Mouse (Mus musculus) CH12.LX (cell line): ENCODE measurements at regions not wholly inside any gene's neighbourhood (a gene's known extent, or its start where the extent isn't known, plus 50 kb on each side); places are given as distances from the start of the nearest gene placed in this dataset.

Experiments used
- CHD2 ChIP-seq: IDR thresholded peaks from 2 replicates; pipeline ENCODE4 v1.6.1; 2011; ENCODE audit warnings: low read length, improper control_type of control experiment
- CTCF ChIP-seq, 2 experiments: IDR thresholded peaks in 1 of 2; conservative IDR thresholded peaks in 1 of 2; 2 replicates each; pipeline ENCODE4 v1.5.1; 2011 to 2012; ENCODE audit warnings: low read depth in 2 of 2, low read length in 2 of 2, improper control_type of control experiment in 1 of 2, inconsistent platforms in 1 of 2, mild to moderate bottlenecking in 1 of 2, moderate library complexity in 1 of 2
- JUN ChIP-seq: IDR thresholded peaks from 2 replicates; pipeline ENCODE4 v1.6.1; 2011; ENCODE audit warnings: low read depth, mild to moderate bottlenecking, low read length, improper control_type of control experiment, moderate library complexity; ENCODE audit not compliant: insufficient read depth
- POLR2A ChIP-seq: IDR thresholded peaks from 2 replicates; pipeline ENCODE4 v1.6.1; 2011; ENCODE audit warnings: low read depth, mild to moderate bottlenecking, improper control_type of control experiment, low read length
- UBTF ChIP-seq: IDR thresholded peaks from 2 replicates; pipeline ENCODE4 v1.6.1; 2012; ENCODE audit warnings: low read depth, mild to moderate bottlenecking, inconsistent platforms, low read length, improper control_type of control experiment, moderate library complexity
- ZMIZ1 ChIP-seq: IDR thresholded peaks from 2 replicates; pipeline ENCODE4 v1.6.1; 2012; ENCODE audit warnings: low read depth, mild to moderate bottlenecking, inconsistent platforms, low read length, improper control_type of control experiment

DNA sequence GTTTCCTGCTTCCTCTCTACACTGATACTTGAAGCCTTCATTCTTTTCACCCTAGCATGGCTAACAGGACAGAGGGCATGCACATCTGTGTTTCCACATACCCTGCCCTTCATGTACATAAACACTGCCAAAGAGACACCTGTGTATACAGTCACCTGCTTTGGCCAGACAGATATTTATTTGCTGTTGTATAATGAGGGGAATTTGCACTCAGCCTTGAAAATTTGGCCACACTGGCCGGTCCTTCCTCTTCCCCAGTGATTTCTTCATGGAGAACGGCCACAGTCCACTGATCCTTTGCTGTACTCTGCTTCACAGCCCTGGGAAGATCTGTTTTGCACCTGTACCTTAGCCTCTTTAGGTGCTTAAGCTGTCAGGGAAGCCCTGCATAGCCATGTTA, 264.3 kb downstream of the Foxa2 start:
- TF ChIP-seq POLR2A (no peak), CTCF (conservative IDR thresholded peaks at IDR 0.05 in 1 of 2, IDR thresholded peaks at IDR 0.05 in 1 of 2; ENCODE audit: low read depth in 2 of 2, low read length in 2 of 2) (no peak), JUN (no peak), UBTF (no peak), CHD2 (no peak), ZMIZ1 (no peak)
